Mouse (Mus musculus) heart, embryonic 15.5 days (tissue): ENCODE data around the gene Ssh2. TPM values are rescaled to one million over a fixed set of nuclear protein-coding genes. Genes with fewer than 3 reads are reported as not detected.

ENCODE experiments used
- ATAC-seq: fragments of 200-750 bp; cut with Nextera tagmentation; replicated peaks from 2 replicates; pipeline ENCODE4 v1.8.0; 2017; ENCODE audit warnings: low read depth, moderate TSS enrichment; ENCODE audit not compliant: insufficient number of reproducible peaks, insufficient read depth, low FRiP score
- H3K27ac ChIP-seq: fragments of 300-500 bp; sonication (generic); 2 replicates; pipeline ENCODE4 v1.5.1; 2015; ENCODE audit warnings: mild to moderate bottlenecking, inconsistent platforms
- H3K27me3 ChIP-seq: fragments of 300-500 bp; sonication (generic); 2 replicates; pipeline ENCODE4 v1.6.1; 2015; ENCODE audit warnings: inconsistent platforms
- H3K36me3 ChIP-seq: fragments of 300-500 bp; sonication (generic); 2 replicates; pipeline ENCODE4 v1.6.1; 2015; ENCODE audit warnings: mild to moderate bottlenecking, inconsistent platforms
- H3K4me1 ChIP-seq: fragments of 300-500 bp; sonication (generic); replicated peaks from 2 replicates; pipeline ENCODE4 v1.6.1; 2015; ENCODE audit warnings: inconsistent platforms
- H3K4me2 ChIP-seq: fragments of 300-500 bp; sonication (generic); 2 replicates; pipeline ENCODE4 v1.6.1; 2015; ENCODE audit warnings: inconsistent platforms, mild to moderate bottlenecking, moderate library complexity
- H3K4me3 ChIP-seq: fragments of 300-500 bp; sonication (generic); 2 replicates; pipeline ENCODE4 v1.5.1; 2015; ENCODE audit warnings: mild to moderate bottlenecking, inconsistent platforms
- H3K9ac ChIP-seq: fragments of 300-500 bp; sonication (generic); 2 replicates; pipeline ENCODE4 v1.6.1; 2015; ENCODE audit warnings: mild to moderate bottlenecking, inconsistent platforms
- H3K9me3 ChIP-seq: fragments of 300-500 bp; sonication (generic); replicated peaks from 2 replicates; pipeline ENCODE4 v1.6.1; 2016; ENCODE audit warnings: inconsistent platforms
- WGBS: fragments of 180-500 bp; shearing (Covaris S2); methylation state at CpG from one replicate; pipeline ENCODE4 v1.1.7; 2015; ENCODE audit warnings: mixed read lengths; 5-methylcytosine and 5-hydroxymethylcytosine counted together
- polyA plus RNA-seq: library from polyadenylated mRNA; unstranded; fragments of >200 nt; fragmentation: Nextera tagmentation; extraction: Ambion mirVana; gene quantifications from 2 replicates; pipeline ENCODE4 v1.2.1, GENCODE M21; 2015

Gene Ssh2
- polyA plus RNA-seq, 1 experiment from 2014 or later: 22.0 TPM

DNA sequence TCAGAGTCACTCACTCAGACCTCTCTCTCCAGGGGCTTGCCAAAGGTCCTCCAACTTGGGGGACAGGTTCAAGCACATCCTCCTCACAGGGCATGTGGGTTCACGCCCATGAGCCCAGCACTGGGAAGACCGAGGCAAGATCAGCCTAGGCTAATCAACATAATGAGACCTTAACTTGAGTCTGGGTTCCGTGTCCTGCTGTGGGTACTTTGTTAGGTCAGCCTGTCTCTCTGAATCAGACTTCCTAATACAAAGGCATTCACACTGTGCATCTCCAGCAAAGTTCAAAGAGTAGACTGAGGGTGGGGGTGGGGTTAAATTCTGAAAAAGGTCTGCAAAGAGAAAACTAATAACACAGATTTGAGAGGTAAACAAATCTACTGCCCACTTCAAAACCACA is 249.0 kb downstream of the Ssh2 start:
- Histone ChIP-seq H3K27ac (peak overlapping the region; percentile 94), H3K4me1 (peaks cover 51% of the 10 kb centered on the region), H3K4me3 (no peak overlapping the region), H3K27me3 (peaks cover 10% of the 10 kb centered on the region), H3K9me3 (no peaks in the 10 kb centered on the region), H3K9ac (0 out of 2 replicates have a peak overlapping the region, but pooled peaks have one; percentile 5), H3K4me2 (peak overlapping the region; percentile 23), H3K36me3 (peaks cover 8% of the 10 kb centered on the region; the same call in 1 of the 2 replicates)
- no peak for ATAC-seq
- 58% methylated on average over 3 of the region's 3 CpGs for WGBS

DNA sequence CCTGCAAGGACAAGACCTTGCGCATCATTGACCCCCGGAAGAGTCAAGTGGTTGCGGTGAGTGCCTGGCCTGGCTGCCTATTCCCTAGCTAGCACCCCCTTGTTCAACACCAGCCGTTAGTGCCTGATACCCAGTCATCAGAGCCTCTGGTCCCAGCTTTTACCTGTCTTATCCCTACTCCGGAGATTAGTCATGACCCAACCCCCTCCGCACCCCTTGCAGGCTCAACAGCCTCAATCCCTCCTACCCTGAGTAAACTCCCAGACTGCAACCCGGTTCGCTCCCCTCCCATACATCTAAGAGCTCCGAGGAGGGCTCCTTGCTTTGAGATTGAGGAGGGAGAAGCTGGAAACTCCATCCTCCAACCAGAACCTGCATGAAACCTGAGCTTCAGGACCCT is 250.5 kb downstream of the Ssh2 start:
- Histone ChIP-seq H3K36me3 (peaks cover 16% of the 10 kb centered on the region; the same call in 1 of the 2 replicates), H3K27ac (no peak overlapping the region), H3K9me3 (no peaks in the 10 kb centered on the region), H3K27me3 (peaks cover 10% of the 10 kb centered on the region), H3K4me3 (no peak overlapping the region), H3K4me2 (peak overlapping the region; percentile 42), H3K4me1 (peaks cover 51% of the 10 kb centered on the region), H3K9ac (no peak overlapping the region)
- ATAC-seq: no peak
- WGBS: 45% methylated on average over 9 of the region's 9 CpGs

DNA sequence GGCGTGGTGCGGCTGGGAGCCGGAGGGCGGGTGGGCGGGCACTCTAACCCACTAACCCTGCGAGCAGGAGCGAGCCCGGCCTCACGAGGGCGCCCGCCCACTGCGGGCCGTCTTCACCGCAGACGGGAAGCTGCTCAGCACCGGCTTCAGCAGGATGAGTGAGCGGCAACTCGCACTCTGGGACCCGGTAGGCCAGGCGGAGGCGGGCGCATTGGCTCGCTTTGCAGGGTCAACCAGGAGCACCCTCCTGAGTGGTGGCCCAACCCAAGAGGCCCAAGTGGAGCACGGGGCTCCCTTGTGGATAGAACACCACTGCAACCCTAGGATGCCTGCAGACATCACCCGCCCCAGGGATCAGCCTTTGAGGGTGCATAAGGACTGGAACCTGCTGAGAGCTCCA is 251.1 kb downstream of the Ssh2 start:
- H3K4me1 ChIP-seq: peaks cover 45% of the 10 kb centered on the region

DNA sequence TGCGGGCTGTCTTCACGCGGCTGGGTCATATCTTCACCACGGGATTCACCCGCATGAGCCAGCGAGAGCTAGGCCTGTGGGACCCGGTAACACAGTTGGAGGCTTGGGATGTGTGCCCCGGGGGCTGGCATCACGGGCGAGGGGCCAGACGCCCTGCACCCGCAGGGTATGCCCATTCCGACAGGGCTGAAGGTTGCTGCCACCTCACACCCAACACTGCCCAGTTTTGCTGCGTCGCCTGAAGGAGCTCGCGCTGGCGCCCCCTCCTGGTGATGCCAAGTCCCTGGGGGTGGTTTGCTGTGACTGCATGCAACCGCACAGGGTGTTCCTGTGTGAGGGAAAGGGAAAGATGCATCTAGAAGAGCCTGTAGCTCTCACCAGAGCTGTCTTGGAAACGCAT is 251.7 kb downstream of the Ssh2 start:
- no peak for ATAC-seq
- Histone ChIP-seq H3K27ac (no peak overlapping the region), H3K9ac (no peak overlapping the region), H3K4me1 (peaks cover 45% of the 10 kb centered on the region), H3K36me3 (peaks cover 19% of the 10 kb centered on the region; the same call in 1 of the 2 replicates), H3K4me3 (peak overlapping the region; percentile 10; the same call in 1 of the 2 replicates), H3K27me3 (peaks cover 10% of the 10 kb centered on the region), H3K4me2 (peak overlapping the region; percentile 42), H3K9me3 (no peaks in the 10 kb centered on the region)
- WGBS: 20% methylated on average over 20 of the region's 20 CpGs

More for the DNA sequence above, 251.1 kb downstream of the Ssh2 start:
- no peak overlapping the region for H3K27ac ChIP-seq
- no peak; the same call in 1 of the 2 replicates for ATAC-seq
- no peaks in the 10 kb centered on the region for H3K9me3 ChIP-seq
- peaks cover 10% of the 10 kb centered on the region for H3K27me3 ChIP-seq
- WGBS: 10% methylated on average over 25 of the region's 25 CpGs
- H3K9ac ChIP-seq: no peak overlapping the region
- peak overlapping the region; percentile 42 for H3K4me2 ChIP-seq
- peaks cover 19% of the 10 kb centered on the region; the same call in 1 of the 2 replicates for H3K36me3 ChIP-seq
- no peak overlapping the region for H3K4me3 ChIP-seq

DNA sequence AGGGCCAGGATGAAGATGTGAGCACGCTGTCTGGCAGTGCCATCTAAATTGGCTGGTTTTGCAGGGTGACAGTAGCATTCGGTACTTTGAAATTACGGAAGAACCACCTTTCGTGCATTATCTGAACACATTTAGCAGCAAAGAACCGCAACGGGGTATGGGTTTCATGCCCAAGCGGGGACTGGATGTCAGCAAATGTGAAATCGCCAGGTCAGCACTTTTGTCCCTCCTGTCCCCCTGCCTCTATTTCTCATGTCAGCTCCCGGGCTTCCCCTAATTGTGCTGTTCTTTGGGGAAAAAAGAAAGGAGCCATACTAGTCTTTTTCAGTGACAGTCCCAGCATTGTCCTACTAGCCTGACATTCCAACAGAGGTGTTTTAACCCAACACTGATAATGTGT is 252.3 kb downstream of the Ssh2 start:
- peaks cover 10% of the 10 kb centered on the region for H3K27me3 ChIP-seq
- H3K9me3 ChIP-seq: no peaks in the 10 kb centered on the region
- H3K4me1 ChIP-seq: peaks cover 42% of the 10 kb centered on the region
- no peak overlapping the region for H3K9ac ChIP-seq
- H3K4me2 ChIP-seq: no peak overlapping the region
- ATAC-seq: no peak
- H3K4me3 ChIP-seq: no peak overlapping the region
- H3K27ac ChIP-seq: no peak overlapping the region
- H3K36me3 ChIP-seq: peaks cover 19% of the 10 kb centered on the region; the same call in 1 of the 2 replicates
- 84% methylated on average over 9 of the region's 9 CpGs for WGBS

DNA sequence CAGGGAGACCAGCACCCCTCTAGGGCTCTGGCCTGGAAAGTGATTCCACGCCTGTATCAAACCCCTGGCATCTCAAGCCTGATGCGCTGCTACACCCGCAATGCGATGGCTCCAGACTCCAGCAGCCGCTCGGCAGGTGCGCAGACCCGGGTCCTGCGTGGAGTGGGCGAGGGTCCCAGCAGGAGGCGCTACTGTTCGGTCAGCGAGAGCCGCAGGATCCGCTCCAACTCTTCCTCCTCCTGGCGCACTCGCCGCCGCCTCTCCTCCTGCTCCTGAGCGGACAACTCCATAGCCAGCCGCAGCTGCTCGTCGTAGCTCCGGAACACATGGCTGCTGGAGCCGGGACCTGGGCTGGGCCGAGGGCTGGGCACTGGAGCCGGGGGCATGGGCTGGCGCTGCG is 255.3 kb downstream of the Ssh2 start:
- peaks cover 5% of the 10 kb centered on the region for H3K27me3 ChIP-seq
- no peak; the same call in 1 of the 2 replicates for ATAC-seq
- peaks cover 13% of the 10 kb centered on the region for H3K4me1 ChIP-seq
- no peak overlapping the region for H3K27ac ChIP-seq
- H3K4me3 ChIP-seq: no peak overlapping the region
- no peak overlapping the region for H3K4me2 ChIP-seq
- WGBS: 67% methylated on average over 29 of the region's 29 CpGs
- H3K9ac ChIP-seq: no peak overlapping the region
- H3K9me3 ChIP-seq: no peaks in the 10 kb centered on the region
- H3K36me3 ChIP-seq: peaks cover 19% of the 10 kb centered on the region; the same call in 1 of the 2 replicates

DNA sequence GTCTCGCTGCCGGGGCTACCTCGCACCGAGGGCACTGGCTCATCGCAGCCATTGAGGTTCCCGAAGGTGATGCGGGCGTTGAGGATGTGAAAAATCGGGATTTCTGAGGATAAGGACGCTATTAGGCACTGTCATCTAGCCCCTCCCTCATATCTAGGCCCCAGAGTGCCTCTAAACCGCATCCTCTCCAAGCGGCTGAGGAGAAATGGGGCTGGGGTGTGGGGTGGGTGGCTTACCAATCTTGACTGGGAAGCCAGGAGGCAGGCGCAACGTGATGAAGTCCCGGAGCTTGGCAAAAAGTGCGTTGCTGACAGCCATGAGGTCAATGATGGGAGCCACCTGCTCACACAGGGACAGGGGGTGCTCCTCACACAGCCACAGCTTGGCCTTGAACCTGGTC is 256.7 kb downstream of the Ssh2 start:
- ATAC-seq: no peak
- Histone ChIP-seq H3K27me3 (no peaks in the 10 kb centered on the region), H3K9me3 (no peaks in the 10 kb centered on the region), H3K27ac (no peak overlapping the region), H3K9ac (no peak overlapping the region), H3K36me3 (peaks cover 19% of the 10 kb centered on the region; the same call in 1 of the 2 replicates), H3K4me3 (no peak overlapping the region), H3K4me2 (no peak overlapping the region), H3K4me1 (peaks cover under 1% of the 10 kb centered on the region)
- WGBS: 81% methylated on average over 16 of the region's 16 CpGs

DNA sequence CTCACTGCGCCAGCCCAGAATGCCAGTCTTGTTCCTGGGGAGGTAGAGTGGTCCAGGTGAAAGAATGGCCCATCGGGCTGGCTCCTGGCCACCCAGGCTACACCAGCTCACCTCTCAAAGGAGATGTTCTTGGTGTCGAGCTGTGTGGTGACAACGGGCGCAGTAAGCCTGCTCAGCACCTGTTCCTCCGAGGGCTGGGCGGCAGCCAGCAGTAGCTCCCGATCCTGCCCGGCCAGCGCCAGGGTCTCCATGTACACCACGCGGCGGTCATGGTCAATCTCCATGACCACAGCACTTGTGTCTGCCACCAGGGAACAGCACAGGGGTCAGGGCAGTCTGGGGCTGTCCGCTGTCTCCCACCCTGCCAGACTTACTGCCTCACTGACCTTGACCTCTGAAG is 260.1 kb downstream of the Ssh2 start:
- Histone ChIP-seq H3K4me3 (no peak overlapping the region), H3K4me1 (no peaks in the 10 kb centered on the region), H3K4me2 (no peak overlapping the region), H3K36me3 (peaks cover 5% of the 10 kb centered on the region; the same call in 1 of the 2 replicates), H3K9ac (no peak overlapping the region), H3K27ac (no peak overlapping the region), H3K27me3 (no peaks in the 10 kb centered on the region), H3K9me3 (no peaks in the 10 kb centered on the region)
- no peak for ATAC-seq
- 91% methylated on average over 14 of the region's 14 CpGs for WGBS

DNA sequence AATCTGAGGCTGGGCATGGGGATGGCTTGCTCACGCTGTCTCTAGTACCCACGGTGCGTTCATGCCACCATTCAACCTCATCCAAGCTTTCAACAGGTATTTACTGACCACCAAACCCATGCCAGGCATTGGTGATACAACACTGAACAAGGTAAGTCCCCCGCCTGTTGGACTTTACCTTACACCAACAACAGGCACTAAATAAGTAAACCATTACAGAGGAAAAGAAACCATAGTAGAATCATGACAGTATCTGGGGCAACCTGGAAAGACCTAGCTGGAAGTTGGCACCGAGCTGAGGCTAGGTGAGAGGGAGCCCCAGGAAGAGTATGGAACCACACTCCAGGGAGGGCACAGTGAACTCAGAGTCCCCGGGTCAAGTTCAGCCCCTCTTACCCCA is 260.8 kb downstream of the Ssh2 start:
- Histone ChIP-seq H3K27me3 (no peaks in the 10 kb centered on the region), H3K4me1 (no peaks in the 10 kb centered on the region), H3K4me2 (no peak overlapping the region), H3K9me3 (no peaks in the 10 kb centered on the region), H3K9ac (no peak overlapping the region), H3K4me3 (no peak overlapping the region), H3K27ac (no peak overlapping the region), H3K36me3 (peaks cover 2% of the 10 kb centered on the region; the same call in 1 of the 2 replicates)
- WGBS: 85% methylated on average over 6 of the region's 6 CpGs
- ATAC-seq: no peak

DNA sequence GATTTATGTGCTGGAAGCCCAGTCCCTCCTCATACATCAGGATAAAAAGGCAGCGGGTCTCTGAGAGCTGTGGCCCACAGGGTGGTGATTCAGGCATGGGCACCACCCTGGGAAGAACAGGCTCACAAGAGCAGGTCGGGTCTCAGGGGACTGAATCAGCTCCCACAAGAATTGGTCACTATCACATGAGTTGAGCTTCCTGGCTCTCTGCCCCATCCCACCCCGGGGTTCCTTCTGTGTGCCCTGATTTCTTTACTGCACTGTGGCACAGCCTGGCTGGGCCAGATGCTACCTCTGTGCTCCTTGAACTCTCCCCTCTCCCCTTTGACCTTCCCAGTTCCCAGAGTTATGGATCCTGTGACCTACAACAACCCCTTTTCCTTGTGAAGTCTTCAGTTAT is 267.0 kb downstream of the Ssh2 start:
- H3K4me2 ChIP-seq: no peak overlapping the region
- no peak overlapping the region for H3K4me3 ChIP-seq
- no peak for ATAC-seq
- peaks cover 24% of the 10 kb centered on the region for H3K4me1 ChIP-seq
- H3K27me3 ChIP-seq: no peaks in the 10 kb centered on the region
- 61% methylated on average over 3 of the region's 3 CpGs for WGBS
- no peaks in the 10 kb centered on the region for H3K36me3 ChIP-seq
- H3K9ac ChIP-seq: no peak overlapping the region
- no peaks in the 10 kb centered on the region for H3K9me3 ChIP-seq
- no peak overlapping the region for H3K27ac ChIP-seq

DNA sequence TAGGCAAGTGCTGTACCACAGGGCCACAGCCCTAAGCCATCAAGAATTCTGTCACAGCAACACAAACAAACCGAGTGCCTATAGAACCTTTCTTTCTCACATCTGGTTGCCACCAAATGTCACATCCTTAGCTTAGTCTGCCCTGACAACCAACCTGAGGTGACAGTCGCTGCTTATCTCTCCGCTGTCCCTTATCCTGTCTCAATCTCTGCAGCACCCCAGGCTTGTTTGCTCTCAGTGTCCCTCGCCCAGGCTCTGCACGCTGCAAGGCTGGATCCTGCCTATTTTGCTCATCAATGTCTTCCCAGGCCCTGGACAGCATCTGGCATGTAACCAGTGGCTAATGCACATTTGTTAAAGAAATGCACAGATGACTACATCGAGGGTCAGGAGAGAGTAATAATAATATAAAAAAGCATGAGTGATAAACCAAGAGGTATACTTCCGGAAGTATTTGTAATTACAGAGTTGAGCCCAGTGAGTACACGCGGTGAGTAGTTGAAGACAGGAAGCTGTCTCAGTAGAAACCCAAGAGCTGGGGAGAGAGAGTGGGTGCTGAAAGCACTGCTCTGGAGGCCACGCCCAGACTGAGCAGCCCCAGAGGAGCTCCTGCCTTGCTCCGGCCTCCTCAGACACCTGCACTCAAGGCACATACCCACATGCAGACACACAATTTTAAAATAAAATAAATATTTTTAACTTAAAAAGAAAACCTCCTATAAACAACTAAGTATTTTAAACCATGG is 267.6 kb downstream of the Ssh2 start:
- peaks cover 29% of the 10 kb centered on the region for H3K4me1 ChIP-seq
- no peaks in the 10 kb centered on the region for H3K9me3 ChIP-seq
- H3K4me3 ChIP-seq: no peak overlapping the region
- no peak overlapping the region for H3K4me2 ChIP-seq
- no peak overlapping the region for H3K9ac ChIP-seq
- no peak for ATAC-seq
- no peaks in the 10 kb centered on the region for H3K27me3 ChIP-seq
- H3K27ac ChIP-seq: no peak overlapping the region
- 37% methylated on average over 11 of the region's 11 CpGs for WGBS
- no peaks in the 10 kb centered on the region for H3K36me3 ChIP-seq

DNA sequence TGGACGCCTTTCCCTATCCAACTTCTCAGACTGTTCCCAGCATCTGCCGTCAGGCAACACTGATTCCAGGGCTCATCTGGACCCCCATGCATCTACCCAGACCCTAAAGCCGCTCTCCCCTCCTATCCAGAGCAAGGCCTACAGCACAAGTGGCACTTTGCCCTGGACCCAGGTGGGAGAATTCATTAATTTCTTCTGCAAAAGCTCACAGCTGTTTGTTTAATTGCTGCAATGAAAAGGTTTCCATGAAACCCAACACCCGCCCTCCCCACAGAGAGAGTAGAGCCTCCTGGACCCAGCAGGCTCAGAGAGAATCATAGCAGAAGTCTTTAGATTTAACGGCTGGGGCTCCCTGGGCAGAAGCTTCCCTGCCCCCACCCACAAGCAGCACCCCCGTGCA is 269.1 kb downstream of the Ssh2 start:
- Histone ChIP-seq H3K27me3 (no peaks in the 10 kb centered on the region), H3K4me2 (no peak overlapping the region), H3K9me3 (no peaks in the 10 kb centered on the region), H3K4me3 (no peak overlapping the region), H3K4me1 (peaks cover 39% of the 10 kb centered on the region), H3K27ac (no peak overlapping the region), H3K36me3 (no peaks in the 10 kb centered on the region), H3K9ac (0 out of 2 replicates have a peak overlapping the region, but pooled peaks have one; percentile 4)
- ATAC-seq: no peak
- WGBS: 70% methylated on average over 6 of the region's 6 CpGs
